Mouse (Mus musculus) hematopoietic multipotent progenitor cell, adult 10-12 weeks (in vitro differentiated cells): ENCODE results near the gene Tmbim6. TPM values are rescaled to one million over a fixed set of nuclear protein-coding genes. Genes with fewer than 3 reads are reported as not detected.

ENCODE experiments used
- polyA plus RNA-seq: library from polyadenylated mRNA; stranded (reverse); fragments of >175 nt; gene quantifications from 2 replicates; pipeline ENCODE4 v1.2.3, GENCODE M21; 2012; ENCODE audit warnings: low replicate concordance

Gene Tmbim6
- polyA plus RNA-seq, result 269 and 344 TPM in 2 replicates

GRCm38 (mm10) chr15:99392486-99393385 lies at the start of gene Tmbim6:
Gene Tmbim6, plus strand, starts transcription at chr15:99392882.

GRCm38 (mm10) chr15:99370259-99370691 lies 22.4 kb upstream of the Tmbim6 start, which contains the start of gene Fmnl3:
Gene Fmnl3, minus strand, starts transcription at chr15:99370482.

GRCm38 (mm10) chr15:99457606-99458401 lies 65.1 kb downstream of the Tmbim6 start, which contains the start of gene Nckap5l:
Gene Nckap5l, minus strand, starts transcription at chr15:99457748.

Other genes starting within 250 kb of the Tmbim6 start
- gene Kcnh3, start 168.0 kb upstream of the Tmbim6 start, polyA plus RNA-seq, result 1.5 and 1.7 TPM in 2 replicates
- gene Mcrs1, start 140.9 kb upstream of the Tmbim6 start, polyA plus RNA-seq, result 94.4 and 134 TPM in 2 replicates
- gene Prpf40b, start 97.8 kb upstream of the Tmbim6 start, polyA plus RNA-seq, result 26.5 and 52.4 TPM in 2 replicates
- 0.10 TPM in 1 of 2 replicates, not detected in the other for gene Fam186b, start 97.0 kb upstream of the Tmbim6 start, polyA plus RNA-seq
- gene Fmnl3, start 22.4 kb upstream of the Tmbim6 start, polyA plus RNA-seq, result 32.9 and 50.9 TPM in 2 replicates
- gene Nckap5l, start 64.9 kb downstream of the Tmbim6 start, polyA plus RNA-seq, result 29.9 and 69.3 TPM in 2 replicates
- 8.0 and 15.4 TPM in 2 replicates for gene Bcdin3d, start 81.8 kb downstream of the Tmbim6 start, polyA plus RNA-seq
- gene Faim2, start 135.3 kb downstream of the Tmbim6 start, polyA plus RNA-seq, result 0.02 TPM in 1 of 2 replicates, not detected in the other
- not detected in 2 replicates for gene Aqp2, start 186.2 kb downstream of the Tmbim6 start, polyA plus RNA-seq
- not detected in 2 replicates for gene Aqp5, start 197.9 kb downstream of the Tmbim6 start, polyA plus RNA-seq
- not detected in 2 replicates for gene Aqp6, start 208.5 kb downstream of the Tmbim6 start, polyA plus RNA-seq